Mouse (Mus musculus): ENCODE measurements around the gene Colgalt2.

DNA sequence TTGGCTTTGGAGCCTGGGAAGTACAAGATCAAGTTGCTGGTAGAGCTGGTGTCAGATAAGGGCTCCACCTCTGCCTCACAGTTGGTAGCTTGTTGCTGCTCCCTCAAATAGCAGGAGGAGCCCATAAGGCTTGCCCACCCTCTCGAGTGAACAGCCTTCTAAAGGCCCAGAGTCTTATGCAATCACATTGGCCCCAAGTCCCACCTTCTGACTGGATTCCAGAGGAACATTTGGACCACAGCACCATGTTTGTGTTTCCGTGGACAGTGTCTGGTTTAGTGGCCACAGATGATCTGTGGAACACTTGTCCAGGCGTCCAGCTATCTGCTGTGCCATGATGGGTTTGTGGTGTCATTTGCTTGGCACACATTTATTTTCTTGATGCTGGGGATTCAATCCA, 61.3 kb downstream of the Colgalt2 start:
- TF ChIP-seq GATA1 (IDR thresholded peaks at IDR 0.05; ENCODE audit: low read length) (no peak), TAL1 (IDR thresholded peaks at IDR 0.05; ENCODE audit: low read length) (no peak)
